Mouse (Mus musculus): ENCODE measurements at regions not wholly inside any gene's neighbourhood (a gene's known extent, or its start where the extent isn't known, plus 50 kb on each side); places are given as distances from the start of the nearest gene placed in this dataset.

DNA sequence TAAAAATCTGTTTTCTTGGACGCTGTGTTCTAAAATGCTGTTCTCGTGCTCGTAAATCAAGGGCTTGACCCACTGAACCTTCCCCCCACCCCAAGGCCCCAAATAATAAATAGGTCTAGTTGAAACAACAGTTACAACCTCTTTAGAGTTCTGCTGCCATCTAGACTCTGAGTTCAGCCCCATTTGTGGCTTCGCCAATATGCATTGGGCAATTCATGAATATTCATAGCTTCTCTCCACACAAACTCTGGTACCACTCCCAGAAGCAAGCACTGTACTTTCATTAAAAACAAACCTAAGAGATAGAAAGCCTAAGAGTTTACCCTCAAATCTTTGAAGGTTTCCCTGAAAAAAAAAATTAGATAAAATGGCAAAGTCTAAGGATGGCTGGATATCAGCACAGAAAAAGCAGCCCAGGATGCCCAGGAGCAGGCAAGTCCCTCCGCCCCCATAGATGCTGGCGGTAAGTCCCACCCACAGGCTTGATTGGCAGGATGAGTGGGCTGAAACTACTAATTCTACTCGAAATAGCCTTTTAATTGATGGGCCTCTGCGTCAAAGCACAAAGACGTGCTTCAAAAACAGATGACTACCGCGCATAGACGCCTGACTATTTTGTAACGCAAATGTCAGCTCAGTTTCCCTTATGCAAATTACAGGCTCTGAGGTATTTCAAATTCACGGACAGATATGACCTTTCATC lies 106.0 kb upstream of the Sh3bp4 start:
- no peak for DNase-seq

DNA sequence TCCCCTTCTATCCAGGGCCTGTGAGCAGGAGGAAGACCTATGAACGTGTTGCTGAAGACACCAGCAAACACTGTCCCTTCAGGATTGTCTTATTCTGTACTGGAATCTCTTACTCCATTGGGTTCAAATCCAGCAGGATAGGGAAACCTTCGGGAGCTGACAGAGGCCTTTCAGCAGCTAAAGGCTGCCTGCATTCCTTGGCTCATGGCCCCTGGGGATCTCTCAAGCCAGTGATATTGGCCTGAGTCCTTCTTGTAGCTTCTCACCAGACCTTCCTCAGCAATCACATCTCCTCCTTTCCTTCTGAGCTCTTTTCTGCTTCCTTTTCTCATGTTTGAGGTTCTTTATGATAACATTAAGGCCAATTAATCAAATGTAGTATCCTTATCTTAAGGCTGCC lies 103.8 kb upstream of the Sh3bp4 start:
- no peak for DNase-seq

DNA sequence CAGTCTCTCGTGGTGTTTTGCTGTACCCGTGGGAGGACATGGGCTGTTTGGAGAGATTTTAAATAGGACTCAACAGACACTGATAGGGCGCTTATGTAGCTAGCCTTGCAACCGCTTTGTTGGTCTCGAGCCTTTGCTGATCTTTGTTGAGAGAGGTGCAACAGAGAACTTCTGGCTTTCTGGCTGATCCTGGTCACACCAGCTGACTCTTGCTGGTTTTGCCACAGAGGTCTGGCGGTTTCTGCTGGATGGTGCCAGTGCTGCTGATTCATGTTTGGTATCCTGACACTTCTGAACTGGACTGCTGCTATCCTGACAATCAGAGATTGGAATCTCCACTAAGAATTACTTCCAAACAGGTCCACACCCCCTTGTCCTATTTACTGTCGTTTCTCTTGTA lies 102.1 kb upstream of the Sh3bp4 start:
- DNase-seq: no peak

DNA sequence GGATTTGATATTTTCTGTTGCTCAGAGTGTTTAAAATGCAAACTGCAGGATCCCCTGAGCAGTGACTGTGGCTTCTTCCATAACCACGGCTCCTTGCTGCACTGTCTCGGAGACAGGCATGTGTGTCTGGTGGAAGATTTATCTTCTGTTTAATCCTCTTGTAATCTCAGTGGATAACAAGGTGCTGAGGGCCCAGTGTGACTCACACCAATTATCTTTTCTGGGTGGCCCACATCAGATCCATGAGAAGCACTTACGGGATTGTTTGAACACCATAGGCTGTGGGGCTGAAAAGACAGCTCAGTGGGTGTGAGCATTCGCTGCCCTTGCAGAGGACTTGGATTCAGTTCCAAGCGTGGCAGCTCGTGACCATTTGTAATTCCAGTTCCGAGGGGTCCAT lies 101.2 kb upstream of the Sh3bp4 start:
- DNase-seq: no peak

DNA sequence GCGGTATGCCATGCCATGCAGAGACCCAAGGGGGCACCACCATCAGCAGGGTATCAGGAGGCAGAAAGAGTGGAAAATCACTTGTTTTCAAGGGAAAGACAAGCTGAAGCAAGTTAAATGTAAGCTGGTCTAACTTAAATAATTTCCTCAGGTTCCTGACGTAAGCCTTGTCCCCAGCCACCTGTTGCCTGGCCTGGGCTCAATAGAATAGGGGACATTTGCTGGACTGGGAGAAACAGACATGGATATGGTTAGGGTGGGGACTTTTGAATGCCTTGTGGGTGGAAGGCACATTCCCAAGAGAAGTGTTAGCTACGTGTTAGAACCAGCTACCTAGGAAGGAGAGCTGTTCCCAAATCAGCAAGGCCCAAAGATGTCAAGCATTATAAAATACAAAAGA lies 100.6 kb upstream of the Sh3bp4 start:
- no peak for DNase-seq

DNA sequence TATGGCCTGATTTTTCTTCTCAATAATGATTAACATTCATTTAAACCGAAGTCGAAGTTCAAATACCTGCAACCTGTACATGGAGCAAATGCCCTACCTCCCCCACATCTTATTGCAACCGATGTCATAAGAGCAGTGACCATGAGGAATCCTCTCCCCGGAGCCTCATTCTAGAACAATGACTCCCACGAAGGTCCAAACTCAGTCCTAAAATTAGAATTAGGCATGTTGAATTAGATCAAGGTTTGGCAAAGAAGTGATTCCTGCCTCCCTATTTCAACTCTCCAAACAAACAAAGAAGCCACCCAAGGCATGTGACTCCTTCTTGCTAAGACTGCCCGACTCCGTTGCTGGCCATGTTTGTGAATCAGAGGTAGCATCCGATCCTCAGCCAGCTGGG lies 94.1 kb upstream of the Sh3bp4 start:
- DNase-seq: no peak

DNA sequence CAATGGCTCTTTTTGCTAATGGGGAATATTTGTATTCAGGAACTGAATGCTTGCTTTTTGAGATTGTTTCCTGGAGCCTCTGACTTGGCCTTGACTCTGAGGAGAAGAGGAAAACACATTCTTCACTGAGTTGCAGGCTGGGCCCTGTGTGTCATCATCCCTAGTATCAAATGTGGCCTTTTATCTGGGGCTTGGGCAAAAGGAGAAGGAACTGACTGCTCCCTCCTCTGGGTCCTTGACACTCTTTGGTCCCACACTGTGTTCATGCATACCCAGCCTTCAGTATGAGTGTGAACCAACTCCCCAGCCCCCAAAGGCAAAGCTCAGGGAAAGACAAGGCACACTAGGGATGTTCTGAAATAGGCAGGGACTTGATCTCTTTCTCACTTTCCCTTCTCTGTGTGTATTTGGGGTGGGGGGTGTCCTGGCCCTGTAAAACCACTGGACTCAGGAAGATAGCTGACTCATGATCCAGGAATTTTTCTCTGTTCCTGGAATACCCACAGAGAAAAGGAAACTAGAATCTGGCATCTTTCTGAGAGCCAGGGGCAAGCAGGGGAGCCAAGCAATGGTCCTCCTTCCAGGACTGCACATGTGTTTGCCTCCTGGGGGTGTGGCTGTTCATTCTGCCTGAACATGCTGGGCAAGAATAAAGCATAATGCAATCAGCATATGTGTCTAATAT lies 82.1 kb upstream of the Sh3bp4 start:
- DNase-seq: peak; percentile 19

DNA sequence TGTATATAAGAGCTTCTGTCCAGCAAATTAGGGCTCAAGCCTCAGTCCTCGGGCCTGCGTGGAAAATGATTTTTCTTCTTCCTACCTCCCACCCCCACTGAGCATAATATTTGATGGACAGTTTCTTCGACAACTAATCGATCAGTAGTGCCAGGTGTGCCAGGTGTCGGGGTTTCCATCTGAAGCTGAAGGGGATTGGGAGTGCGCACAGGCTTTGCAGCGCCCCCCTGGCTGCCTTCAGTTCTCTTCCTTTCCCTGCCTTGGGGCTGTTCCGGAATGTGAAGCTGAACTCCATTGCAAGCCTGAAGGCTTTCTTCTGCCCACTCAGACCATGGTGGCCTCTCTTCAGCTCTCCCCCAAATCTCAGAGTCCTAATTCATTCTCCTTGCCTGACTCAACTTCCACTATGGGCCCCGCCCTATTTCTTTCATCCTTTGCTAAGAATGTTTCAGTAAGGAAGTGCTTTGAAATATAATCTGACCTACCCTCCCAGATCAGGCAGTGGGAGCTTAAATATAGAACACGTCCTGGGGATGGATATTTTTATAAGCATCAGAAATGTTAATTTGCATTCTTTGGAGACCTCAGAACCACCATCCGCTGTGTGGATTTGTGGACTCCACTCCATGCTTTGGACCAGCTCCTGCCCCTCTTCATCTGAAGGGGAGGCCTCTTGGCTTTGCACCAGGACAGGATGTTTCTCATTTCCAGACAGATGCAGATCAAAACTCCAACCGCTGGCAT lies 75.5 kb upstream of the Sh3bp4 start:
- no peak for DNase-seq

DNA sequence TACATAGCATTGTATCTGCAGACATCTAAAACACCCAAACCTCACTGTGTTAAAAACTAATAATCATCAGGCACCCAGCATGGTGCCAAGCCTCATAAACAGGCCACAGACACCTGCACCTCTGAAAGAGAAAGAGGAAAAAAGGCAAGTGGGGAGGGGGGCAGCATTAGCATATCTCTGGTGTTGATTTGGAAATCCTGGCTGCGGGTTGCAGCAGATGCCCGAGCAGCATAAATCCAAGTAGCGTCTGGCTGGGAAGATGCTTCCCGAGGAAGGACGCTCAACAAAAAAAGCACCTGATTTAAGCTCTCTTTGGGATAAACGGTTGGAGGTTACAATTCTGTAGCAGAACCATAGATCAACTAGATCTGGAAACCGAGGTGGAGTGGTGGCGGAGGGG lies 74.3 kb upstream of the Sh3bp4 start:
- DNase-seq: no peak

DNA sequence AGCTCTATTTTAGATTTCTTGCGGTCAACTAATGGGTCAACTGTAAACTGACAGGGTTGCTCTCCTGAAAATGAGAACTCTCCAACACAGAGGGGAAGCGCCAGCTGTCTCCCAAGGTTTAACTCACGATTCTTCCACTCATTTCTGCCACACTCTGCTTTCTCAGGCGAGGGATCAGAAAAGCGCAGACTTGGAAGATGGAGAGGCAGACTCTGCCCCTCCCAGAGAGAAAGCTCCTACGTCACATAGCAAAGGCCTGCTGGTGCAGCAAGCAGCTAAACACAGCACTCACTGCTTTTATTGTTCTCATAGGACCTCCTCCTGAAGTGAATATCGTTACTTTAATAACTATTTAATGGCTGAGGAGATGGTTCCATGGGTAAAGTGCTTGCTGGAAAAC lies 73.6 kb upstream of the Sh3bp4 start:
- DNase-seq: no peak

DNA sequence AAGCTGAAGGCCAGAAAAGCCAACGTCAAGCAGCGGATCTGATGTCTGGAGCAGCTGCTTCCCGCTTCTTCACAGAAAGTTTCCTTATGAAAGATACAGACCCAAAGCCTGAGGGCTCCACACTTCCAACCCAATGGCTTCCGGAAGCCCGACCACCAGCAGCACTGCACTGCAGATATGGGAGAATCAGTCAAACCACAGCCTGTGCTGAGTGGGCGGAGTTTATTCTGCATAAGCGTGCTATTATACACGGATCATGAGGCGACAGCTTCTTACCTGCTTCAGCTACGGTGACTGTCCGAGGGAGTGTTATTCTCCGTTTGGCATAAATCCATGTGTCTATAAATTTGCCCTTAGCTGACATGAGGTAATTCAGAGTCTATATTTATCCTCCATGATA lies 72.4 kb upstream of the Sh3bp4 start:
- DNase-seq: no peak

DNA sequence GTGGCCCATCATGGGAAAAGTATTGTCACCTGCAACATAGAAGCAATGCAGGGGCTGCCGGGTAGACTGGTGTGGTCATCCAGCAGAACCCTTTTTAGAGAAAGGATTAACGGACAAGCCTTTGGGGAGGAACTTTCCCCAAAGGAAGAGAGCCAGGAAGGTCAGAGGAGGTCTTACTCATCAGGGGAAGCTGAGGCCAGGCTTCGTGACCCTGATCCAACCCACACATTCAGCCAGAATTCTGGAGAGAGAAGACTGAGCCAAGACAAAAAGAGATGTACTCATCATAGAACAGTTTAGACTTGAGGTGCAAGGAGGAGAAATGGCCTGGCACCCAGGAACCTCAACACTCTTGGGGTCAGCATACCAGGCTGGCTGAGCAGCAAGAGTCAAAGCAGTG lies 67.9 kb upstream of the Sh3bp4 start:
- peak; percentile 23 for DNase-seq

DNA sequence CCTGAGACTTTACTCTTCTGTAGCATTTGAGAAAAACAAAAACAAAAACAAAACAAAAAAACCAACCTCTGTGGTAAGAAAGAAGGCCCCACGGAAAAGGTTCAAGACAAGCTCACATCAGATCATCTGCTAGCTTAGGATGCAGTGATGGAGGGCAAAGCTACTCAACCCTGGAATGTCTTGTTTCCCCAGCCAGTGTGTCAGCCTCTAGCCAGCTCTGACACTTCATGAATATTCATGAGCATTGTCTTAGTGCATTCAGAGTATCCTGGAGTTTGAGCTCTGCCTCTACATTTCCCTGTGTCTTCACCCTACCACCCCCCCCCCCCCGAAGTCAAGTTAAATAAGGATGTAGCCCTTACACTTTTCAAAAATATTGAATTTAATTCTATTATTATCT lies 66.5 kb upstream of the Sh3bp4 start:
- no peak for DNase-seq

DNA sequence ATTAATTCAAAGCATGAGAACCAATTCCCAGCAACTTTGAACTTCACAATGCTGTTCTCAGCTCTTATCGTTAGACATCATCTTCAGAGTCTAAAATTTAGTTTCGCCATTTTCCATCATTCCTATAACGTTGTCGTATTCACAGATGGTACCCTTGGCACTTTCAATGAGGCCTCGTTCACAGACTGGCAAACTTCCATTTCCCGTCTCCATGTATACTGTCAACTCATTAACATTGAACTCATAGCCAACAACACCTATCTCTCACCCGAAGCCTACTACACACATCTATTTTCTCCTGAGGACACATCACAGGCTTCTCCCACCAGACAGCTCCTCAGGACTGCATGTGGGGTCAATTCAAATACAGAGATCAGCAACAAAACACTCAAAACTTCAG lies 62.7 kb upstream of the Sh3bp4 start:
- no peak for DNase-seq

DNA sequence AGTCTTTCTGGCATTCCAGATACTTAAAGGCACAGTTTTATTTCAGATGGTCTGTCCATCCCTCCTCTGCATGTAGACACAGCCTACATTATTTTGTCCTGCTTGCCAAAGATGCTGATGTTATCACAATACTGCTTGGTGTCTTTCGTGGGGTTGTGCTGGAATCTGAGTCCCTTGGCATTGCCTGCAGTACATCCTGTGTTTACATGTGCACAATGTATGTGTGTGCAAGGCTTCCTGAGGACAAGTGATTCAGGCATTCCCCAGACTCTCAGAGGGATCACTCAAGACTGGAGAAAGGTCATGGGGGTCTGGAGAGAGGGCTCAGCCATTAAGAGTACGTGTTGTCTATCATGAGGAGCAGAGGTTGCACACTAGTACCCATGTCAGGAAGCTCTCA lies 60.0 kb upstream of the Sh3bp4 start:
- DNase-seq: no peak

DNA sequence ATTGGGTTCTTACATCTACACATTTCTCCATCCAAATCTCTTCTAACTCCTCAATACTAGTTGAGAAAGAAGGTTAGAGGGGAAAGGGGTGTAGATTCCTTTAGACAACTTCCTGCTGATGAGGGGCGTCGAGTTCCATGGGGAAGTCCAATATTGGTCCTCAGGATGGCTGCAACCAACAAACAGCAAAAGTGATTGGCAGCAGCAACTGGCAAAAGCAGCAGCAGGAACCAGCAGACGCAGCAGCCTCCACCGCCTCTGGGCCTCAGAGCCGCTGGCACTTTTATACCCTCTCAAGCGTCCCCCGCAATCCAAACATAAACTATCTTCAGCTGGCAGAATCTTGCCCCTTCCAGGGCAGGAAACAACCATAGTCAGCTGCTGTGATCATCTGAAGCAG lies 58.8 kb upstream of the Sh3bp4 start:
- DNase-seq: no peak

DNA sequence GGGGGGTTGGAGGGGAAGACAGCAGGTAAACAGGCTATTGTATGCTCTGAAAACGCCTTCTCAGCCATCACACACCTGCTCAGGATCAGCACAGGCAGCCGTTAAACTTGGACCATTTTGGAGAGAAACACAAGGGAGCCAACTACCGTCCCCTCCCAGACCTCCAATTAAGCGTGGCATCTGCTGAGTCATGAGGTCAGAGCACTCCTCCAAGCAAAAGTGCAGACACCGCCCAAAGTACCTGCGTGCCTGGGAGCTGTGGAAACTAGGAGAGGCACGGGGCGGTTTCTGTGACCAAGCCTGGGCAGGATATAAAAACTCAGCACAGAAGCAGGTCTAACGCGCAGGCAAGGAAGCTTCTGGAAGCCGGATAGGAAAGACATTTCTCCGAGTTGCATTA lies 54.8 kb upstream of the Sh3bp4 start:
- DNase-seq: peak; percentile 9

DNA sequence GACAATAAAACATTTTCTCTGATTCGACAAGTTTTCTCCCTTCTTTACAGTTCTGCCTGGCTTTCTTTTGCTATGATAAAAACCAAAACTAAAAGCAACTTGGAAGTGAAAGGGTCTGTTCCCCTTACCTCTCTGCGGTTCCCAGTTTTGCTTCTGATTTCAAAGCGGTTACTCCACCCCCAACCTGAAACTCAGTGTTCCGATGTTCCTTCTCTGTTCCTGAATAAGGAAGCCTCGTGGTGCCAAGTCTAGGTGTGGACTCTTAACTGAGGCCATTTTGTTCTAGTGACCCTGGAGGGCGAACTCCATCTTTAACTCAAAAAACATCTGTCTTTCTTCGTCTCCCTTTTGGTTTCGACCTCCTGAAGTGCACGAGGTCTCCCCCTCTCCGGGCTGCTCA lies 54.4 kb upstream of the Sh3bp4 start:
- no peak for DNase-seq

DNA sequence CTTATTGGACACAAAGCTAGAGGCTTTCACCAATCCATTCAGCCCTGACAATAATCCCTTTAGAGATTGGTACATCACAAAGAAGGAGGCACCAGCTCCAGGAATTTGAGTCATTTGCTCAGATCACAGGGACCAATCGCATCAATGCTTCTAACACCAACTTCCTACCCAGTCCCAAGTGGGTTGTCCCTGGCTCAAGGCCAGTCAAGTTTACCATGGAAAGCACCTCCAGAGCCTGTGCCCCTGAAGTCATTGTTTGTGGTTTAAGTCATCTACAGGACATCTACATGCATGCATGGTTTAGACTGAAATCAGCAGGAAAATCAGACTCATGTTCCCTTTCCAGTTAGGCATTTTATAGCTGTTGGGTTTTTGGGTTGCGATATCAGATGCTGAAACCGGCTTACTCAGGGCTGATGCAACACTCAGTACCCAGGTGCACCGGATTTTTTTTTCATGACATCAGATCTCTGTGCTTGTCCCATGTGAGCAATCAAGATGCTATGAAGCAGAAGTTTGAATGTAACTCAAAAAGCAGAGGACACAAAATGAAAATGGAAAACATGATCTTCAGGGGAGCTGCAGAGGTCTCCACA lies 50.3 kb upstream of the Sh3bp4 start:
- no peak for DNase-seq
